Mouse (Mus musculus) kidney, adult 2 months (tissue): ENCODE data around the gene Klhl40.

Experiments
- CTCF ChIP-seq: fragments of 200-500 bp; conservative IDR thresholded peaks from 2 replicates; pipeline ENCODE4 v1.5.1; 2011; ENCODE audit warnings: low read depth, mild to moderate bottlenecking, control low read depth, low read length, moderate library complexity, mixed read lengths; ENCODE audit not compliant: insufficient read depth, insufficient read length
- POLR2A ChIP-seq: fragments of 200-500 bp; IDR thresholded peaks from one replicate; pipeline ENCODE4 v1.6.1; 2011; ENCODE audit warnings: low read depth, low read length, control low read depth

- no peak for TF ChIP-seq POLR2A
- no peak for TF ChIP-seq CTCF
Measured at GRCm38 (mm10) chr9:121791757-121792521, 14.5 kb downstream of the Klhl40 start, which contains the start of gene Hhatl.
